Mouse (Mus musculus): ENCODE results near the gene Cd247.

Gene Cd247

GRCm38 (mm10) chr1:165779954-165780585, 8.4 kb upstream of the Cd247 start:
- no peak for DNase-seq

GRCm38 (mm10) chr1:165780586-165781111, 7.8 kb upstream of the Cd247 start:
- DNase-seq = no peak

- no peak for DNase-seq
These were observed 7.1 kb upstream of the Cd247 start for GRCm38 (mm10) chr1:165781426-165781825.

- no peak for DNase-seq
These were observed 6.6 kb upstream of the Cd247 start for GRCm38 (mm10) chr1:165781911-165782310.

- no peak for DNase-seq
These were observed 2.2 kb upstream of the Cd247 start for GRCm38 (mm10) chr1:165786296-165786695.

- DNase-seq = no peak
These were observed 682 bp downstream of the Cd247 start for GRCm38 (mm10) chr1:165789066-165789660.

- DNase-seq = no peak
These were observed 1.5 kb downstream of the Cd247 start for GRCm38 (mm10) chr1:165789963-165790362.

GRCm38 (mm10) chr1:165790461-165791210, 2.2 kb downstream of the Cd247 start:
- no peak for DNase-seq

- no peak for DNase-seq
These were observed 2.9 kb downstream of the Cd247 start for GRCm38 (mm10) chr1:165791411-165791810.

GRCm38 (mm10) chr1:165801709-165802310, 13.3 kb downstream of the Cd247 start:
- no peak for DNase-seq

- DNase-seq = no peak
These were observed 14.6 kb downstream of the Cd247 start for GRCm38 (mm10) chr1:165803107-165803506.

- no peak for DNase-seq
These were observed 15.7 kb downstream of the Cd247 start for GRCm38 (mm10) chr1:165804133-165804532.

- DNase-seq = no peak
These were observed 22.2 kb downstream of the Cd247 start for GRCm38 (mm10) chr1:165810633-165811032.

- no peak for DNase-seq
These were observed 22.7 kb downstream of the Cd247 start for GRCm38 (mm10) chr1:165811170-165811569.

- DNase-seq = no peak
These were observed 24.3 kb downstream of the Cd247 start for GRCm38 (mm10) chr1:165812775-165813174.

GRCm38 (mm10) chr1:165814116-165814515, 25.6 kb downstream of the Cd247 start:
- no peak for DNase-seq

- DNase-seq = no peak
These were observed 26.2 kb downstream of the Cd247 start for GRCm38 (mm10) chr1:165814521-165815278.

- DNase-seq = no peak
These were observed 27.9 kb downstream of the Cd247 start for GRCm38 (mm10) chr1:165816391-165816790.

GRCm38 (mm10) chr1:165817264-165817663, 28.8 kb downstream of the Cd247 start:
- DNase-seq = no peak

GRCm38 (mm10) chr1:165818145-165818860, 29.8 kb downstream of the Cd247 start:
- no peak for DNase-seq

GRCm38 (mm10) chr1:165819147-165819546, 30.7 kb downstream of the Cd247 start:
- DNase-seq = no peak

- no peak for DNase-seq
These were observed 33.5 kb downstream of the Cd247 start for GRCm38 (mm10) chr1:165822031-165822430.

Data from cerebellum, adult 8-10 months (tissue).